Mouse (Mus musculus): Measurements from ENCODE around the gene Rab40c.

GRCm38 (mm10) chr17:25956201-25956600 lies 36.7 kb upstream of the Rab40c start:
- TF ChIP-seq CTCF (IDR thresholded peaks at IDR 0.05 in 2 of 3, conservative IDR thresholded peaks at IDR 0.05 in 1 of 3; ENCODE audit: control insufficient read depth in 1 of 3, insufficient read depth in 1 of 3, low read depth in 2 of 3, low read length in 3 of 3, poor library complexity in 1 of 3, severe bottlenecking in 1 of 3): no peak
- no peak for TF ChIP-seq POLR2A (IDR thresholded peaks at IDR 0.05; ENCODE audit: control insufficient read depth in 1 of 2, insufficient read depth in 1 of 2, low read depth in 1 of 2, low read length in 2 of 2, poor library complexity in 1 of 2)
- TF ChIP-seq E2F4 (IDR thresholded peaks at IDR 0.05; ENCODE audit: borderline replicate concordance, low read depth, low read length): no peak
- TF ChIP-seq EP300 (IDR thresholded peaks at IDR 0.05; ENCODE audit: low read depth in 1 of 2, low read length in 2 of 2): no peak
- TF ChIP-seq USF1 (IDR thresholded peaks at IDR 0.05; ENCODE audit: low read depth, low read length): no peak
- no peak for TF ChIP-seq ZC3H11A (IDR thresholded peaks at IDR 0.05; ENCODE audit: low read depth, low read length)
- TF ChIP-seq KAT2A (conservative IDR thresholded peaks at IDR 0.05; ENCODE audit: low read depth, low read length): no peak
- TF ChIP-seq JUND (IDR thresholded peaks at IDR 0.05; ENCODE audit: low read depth, low read length): no peak
- no peak for TF ChIP-seq GATA1 (IDR thresholded peaks at IDR 0.05; ENCODE audit: low read depth, low read length)
- TF ChIP-seq UBTF (IDR thresholded peaks at IDR 0.05; ENCODE audit: borderline replicate concordance, insufficient read depth, low read depth, low read length): no peak
- no peak for TF ChIP-seq TCF12 (IDR thresholded peaks at IDR 0.05; ENCODE audit: low read depth, low read length)
- no peak for TF ChIP-seq HCFC1 (IDR thresholded peaks at IDR 0.05; ENCODE audit: low read depth, low read length)
- TF ChIP-seq MAFK (IDR thresholded peaks at IDR 0.05; ENCODE audit: borderline replicate concordance, low read depth, low read length): no peak
- TF ChIP-seq NELFE (IDR thresholded peaks at IDR 0.05; ENCODE audit: low read depth, low read length): no peak

All from MEL (cell line).